Mouse (Mus musculus): ENCODE measurements around the gene Plekhm3.

- TF ChIP-seq CTCF (IDR thresholded peaks at IDR 0.05; ENCODE audit: control insufficient read depth, insufficient read depth, low read length) (no peak), POLR2A (IDR thresholded peaks at IDR 0.05; ENCODE audit: borderline replicate concordance, control insufficient read depth, low read depth, low read length) (no peak)
Measured at GRCm38 (mm10) chr1:64887502-64888203, 69.0 kb downstream of the Plekhm3 start.
